Mouse (Mus musculus) embryonic stem cell, embryonic (primary cell): Measurements from ENCODE around the gene Brms1.

Source experiments
- CTCF ChIA-PET, 4 experiments: fragments of 300-600 bp in 2 of 4; fragments of 350-600 bp in 2 of 4; sonication (Branson Sonifier 250); formaldehyde crosslinking; loops; one replicate each; lab custom pipeline; 2022; ENCODE audit warnings: inconsistent platforms in 2 of 4; lab: Charles Lee
- POLR2A ChIA-PET, 4 experiments: fragments of 300-600 bp in 2 of 4; fragments of 350-600 bp in 2 of 4; sonication (Branson Sonifier 250); formaldehyde crosslinking; loops; one replicate each; lab custom pipeline; 2022; ENCODE audit warnings: antibody characterized with exemption in 4 of 4, inconsistent platforms in 1 of 4; lab: Charles Lee

Brms1 gene

DNA sequence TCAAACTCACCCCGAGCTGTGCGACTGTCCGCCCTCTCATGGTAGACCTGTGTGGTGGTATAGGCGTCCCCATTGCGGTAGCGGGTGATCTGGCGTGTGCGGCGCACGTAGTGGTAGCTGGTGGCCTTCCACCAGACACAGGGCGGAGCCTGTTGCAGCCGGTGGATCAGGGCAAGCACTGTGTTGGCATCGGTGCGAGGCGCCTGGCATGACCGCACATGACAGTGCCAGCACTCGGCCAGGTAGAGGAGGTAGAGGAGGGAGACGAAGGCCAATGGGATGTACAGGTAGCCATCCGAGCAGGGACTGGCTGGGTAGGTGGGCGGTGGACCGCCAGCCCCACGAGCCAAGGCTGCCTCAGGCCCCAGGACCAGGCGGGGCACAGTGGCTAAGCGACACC lies 41.4 kb downstream of the Brms1 start:
- POLR2A ChIA-PET = interaction anchor here in 3 of 4 experiments (0.7 to 3.9 kb wide), 10 partner anchors 9 to 566 kb away, joined by 3 to 17 read pairs (median 4); partner anchors contain the start of genes Slc29a2 (in 2 of the 3) and Klc2 (in 1 of the 3)
- CTCF ChIA-PET = interaction anchor here in 3 of 4 experiments (0.8 to 4.2 kb wide), 12 partner anchors 9 to 69 kb away, joined by 3 to 20 read pairs (median 7); partner anchors contain the start of gene Rin1 (in 3 of the 3)

DNA sequence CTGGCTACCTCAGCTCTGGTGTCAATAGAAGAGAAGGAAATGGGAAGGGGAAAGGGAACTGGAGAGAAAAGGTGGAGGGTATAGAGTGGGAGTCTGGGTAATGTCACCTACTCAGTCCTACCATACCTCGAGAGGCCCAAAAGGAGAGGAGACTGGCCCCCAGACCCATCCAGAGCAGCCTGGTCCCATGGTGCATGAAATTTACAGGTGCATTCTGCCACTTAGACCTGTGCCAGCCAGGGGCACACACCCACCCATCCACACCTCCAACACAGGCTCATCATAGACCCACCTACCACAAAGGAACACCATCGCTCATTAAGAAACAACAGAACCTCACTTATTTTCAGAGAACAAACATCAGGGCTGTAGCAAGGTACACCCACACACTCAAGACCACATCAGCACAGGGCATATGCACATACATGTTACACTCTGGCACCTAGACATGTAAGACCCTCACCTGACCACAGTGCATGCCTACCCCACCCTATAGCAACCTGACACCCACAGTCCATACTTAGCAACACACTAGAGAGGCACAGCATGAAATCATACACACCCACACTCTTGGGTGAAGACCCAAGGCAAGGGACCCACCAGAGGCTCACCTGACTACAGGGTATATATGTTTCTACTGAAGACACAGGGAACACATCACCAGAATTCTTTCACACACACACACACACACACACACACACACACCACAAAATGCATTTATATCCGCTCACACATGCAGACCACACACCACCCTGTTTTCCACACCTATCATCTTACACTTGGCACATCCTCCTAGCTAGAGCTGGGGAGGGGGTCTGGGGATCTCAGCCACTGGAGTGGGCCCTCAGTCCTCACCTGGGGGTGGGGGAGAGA lies 43.0 kb downstream of the Brms1 start:
- POLR2A ChIA-PET = interaction anchor here in 3 of 4 experiments (0.5 to 3.4 kb wide), 3 partner anchors 12 to 699 kb away, joined by 3 to 15 read pairs (median 3); no protein-coding TSS in a partner anchor

GRCm38 (mm10) chr19:5084834-5085144 lies 43.6 kb downstream of the Brms1 start:
- CTCF ChIA-PET = interaction anchor here in 1 of 4 experiments (1.0 kb wide), 1 partner anchor 34 kb away, joined by 5 read pairs; no protein-coding TSS in a partner anchor

More for the DNA sequence above, 43.0 kb downstream of the Brms1 start:
- CTCF ChIA-PET = interaction anchor here in 3 of 4 experiments (1.0 to 2.6 kb wide), 3 partner anchors 30 to 67 kb away, joined by 5 to 8 read pairs (median 7); no protein-coding TSS in a partner anchor

DNA sequence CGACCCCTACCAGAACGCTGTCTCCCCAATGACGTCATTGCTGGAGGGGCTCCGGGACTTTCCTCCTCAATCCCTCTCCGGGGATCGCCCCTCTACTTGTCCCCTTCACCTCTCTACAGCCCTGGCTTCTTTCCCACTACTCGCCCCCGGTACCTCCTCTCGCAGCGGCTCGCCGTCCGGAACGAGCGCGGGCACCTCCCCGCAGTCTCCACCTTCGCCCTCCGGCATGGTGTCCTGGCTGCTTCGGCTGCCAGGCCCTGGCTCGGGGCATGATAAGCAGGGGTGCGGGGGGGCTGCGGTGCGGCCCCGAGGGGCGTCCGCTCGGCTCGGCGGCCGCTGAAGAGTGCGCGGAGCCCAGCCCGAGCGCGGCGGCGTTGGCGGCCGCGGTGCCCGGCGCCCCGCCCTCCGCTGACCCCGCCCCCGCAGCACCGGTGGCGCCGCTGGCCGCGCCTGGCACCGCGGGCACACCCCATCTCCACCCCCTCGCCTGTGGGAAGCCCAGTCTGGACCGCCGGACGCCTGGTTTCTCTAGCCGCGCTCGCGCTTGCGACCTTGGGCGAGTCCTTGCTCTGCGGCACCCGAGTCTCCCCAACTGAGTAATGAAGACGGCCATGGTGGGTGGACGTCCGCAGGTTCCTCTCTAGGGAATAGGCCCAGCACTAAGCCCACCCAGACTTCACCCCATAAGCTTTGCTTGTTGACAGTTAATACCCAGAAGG lies 44.1 kb downstream of the Brms1 start, which contains the start of gene Tmem151a:
Gene Tmem151a, minus strand, starts transcription at position 387 of the 719 bp plus-strand sequence.
- CTCF ChIA-PET = interaction anchor here in 3 of 4 experiments (0.7 to 1.3 kb wide), 7 partner anchors 34 to 646 kb away, joined by 3 to 10 read pairs (median 4); partner anchors contain the start of gene Rin1 (in 1 of the 3)
- POLR2A ChIA-PET = interaction anchor here in 3 of 4 experiments (0.5 to 1.5 kb wide), 8 partner anchors 12 to 700 kb away, joined by 3 to 6 read pairs (median 3); partner anchors contain the start of genes AI837181 (in 1 of the 3) and Drap1 (in 1 of the 3)

More at GRCm38 (mm10) chr19:5084834-5085144, 43.6 kb downstream of the Brms1 start:
- POLR2A ChIA-PET = interaction anchor here in 2 of 4 experiments (0.5 to 0.7 kb wide), 2 partner anchors 12 to 700 kb away, joined by 3 read pairs; no protein-coding TSS in a partner anchor

GRCm38 (mm10) chr19:5086533-5086932 lies 45.4 kb downstream of the Brms1 start:
- CTCF ChIA-PET = interaction anchor here (0.5 to 1.3 kb wide), 6 partner anchors 11 to 97 kb away, joined by 3 to 5 read pairs (median 3); partner anchors contain the start of gene Rin1 (in 1 of the 4)
- POLR2A ChIA-PET = interaction anchor here in 2 of 4 experiments (0.6 to 3.8 kb wide), 8 partner anchors 12 to 853 kb away, joined by 3 to 19 read pairs (median 4); partner anchors contain the start of genes AI837181 (in 1 of the 2), Cnih2 (in 1 of the 2), Drap1 (in 1 of the 2) and Rab1b (in 1 of the 2)

- ChIA-PET POLR2A (interaction anchor here (0.6 to 3.8 kb wide), 81 partner anchors 9 to 1073 kb away, joined by 3 to 27 read pairs (median 5); partner anchors contain the start of genes Rab1b (in 3 of the 4), Rin1 (in 3 of the 4), Cd248 (in 2 of the 4) and Cfl1 (in 2 of the 4)), CTCF (interaction anchor here (0.6 to 2.4 kb wide), 51 partner anchors 8 to 919 kb away, joined by 3 to 27 read pairs (median 4); partner anchors contain the start of genes Rin1 (in 2 of the 4), Brms1 (in 1 of the 4), Klc2 (in 1 of the 4) and Rab1b (in 1 of the 4))
Observed at GRCm38 (mm10) chr19:5087884-5088728, 47.0 kb downstream of the Brms1 start, which contains the start of gene Yif1a. Gene Yif1a (plus strand): TSS chr19:5088538.

DNA sequence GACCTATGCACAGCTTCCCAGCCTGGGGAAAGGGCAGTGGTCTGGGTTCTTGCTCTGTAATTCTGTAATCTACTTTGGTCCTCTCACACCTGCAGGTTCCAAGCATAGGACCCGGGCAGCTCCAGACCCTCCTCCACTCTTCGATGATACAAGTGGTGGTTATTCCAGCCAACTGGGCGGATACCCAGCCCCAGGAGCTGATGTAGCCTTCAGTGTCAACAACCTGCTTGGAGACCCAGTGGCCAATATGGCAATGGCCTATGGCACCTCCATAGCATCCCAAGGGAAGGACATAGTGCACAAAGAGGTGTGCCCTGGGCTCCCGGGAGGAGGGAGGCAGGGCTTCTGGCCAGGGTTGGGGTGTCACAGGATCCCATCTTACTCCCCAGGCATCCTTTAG lies 48.2 kb downstream of the Brms1 start:
- POLR2A ChIA-PET = interaction anchor here in 3 of 4 experiments (0.7 to 3.8 kb wide), 11 partner anchors 8 to 400 kb away, joined by 3 to 19 read pairs (median 5); partner anchors contain the start of genes AI837181 (in 1 of the 3), Cfl1 (in 1 of the 3), Drap1 (in 1 of the 3) and Rab1b (in 1 of the 3)
- CTCF ChIA-PET = interaction anchor here in 3 of 4 experiments (0.6 to 2.4 kb wide), 5 partner anchors 20 to 194 kb away, joined by 3 to 17 read pairs (median 4); no protein-coding TSS in a partner anchor

DNA sequence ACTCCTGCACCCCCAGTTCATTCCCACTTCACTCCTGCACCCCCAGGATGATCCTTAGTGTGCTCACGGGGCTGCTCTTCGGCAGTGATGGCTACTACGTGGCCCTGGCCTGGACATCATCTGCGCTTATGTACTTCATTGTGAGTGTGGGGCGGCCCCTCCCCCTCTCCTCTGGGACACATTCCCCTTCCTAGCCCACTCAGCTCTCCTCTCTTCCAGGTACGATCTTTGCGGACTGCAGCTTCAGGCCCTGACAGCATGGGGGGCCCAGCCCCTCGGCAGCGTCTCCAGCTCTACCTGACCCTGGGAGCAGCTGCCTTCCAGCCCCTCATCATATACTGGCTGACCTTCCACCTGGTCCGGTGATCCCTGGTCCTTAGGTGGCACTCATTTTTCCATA lies 50.9 kb downstream of the Brms1 start:
- POLR2A ChIA-PET = interaction anchor here in 2 of 4 experiments (1.1 to 4.6 kb wide), 5 partner anchors 9 to 42 kb away, joined by 3 to 29 read pairs (median 5); partner anchors contain the start of genes Rab1b (in 1 of the 2) and Rin1 (in 1 of the 2)
- CTCF ChIA-PET = interaction anchor here in 2 of 4 experiments (0.9 to 1.5 kb wide), 2 partner anchors 17 to 20 kb away, joined by 3 to 6 read pairs; no protein-coding TSS in a partner anchor

DNA sequence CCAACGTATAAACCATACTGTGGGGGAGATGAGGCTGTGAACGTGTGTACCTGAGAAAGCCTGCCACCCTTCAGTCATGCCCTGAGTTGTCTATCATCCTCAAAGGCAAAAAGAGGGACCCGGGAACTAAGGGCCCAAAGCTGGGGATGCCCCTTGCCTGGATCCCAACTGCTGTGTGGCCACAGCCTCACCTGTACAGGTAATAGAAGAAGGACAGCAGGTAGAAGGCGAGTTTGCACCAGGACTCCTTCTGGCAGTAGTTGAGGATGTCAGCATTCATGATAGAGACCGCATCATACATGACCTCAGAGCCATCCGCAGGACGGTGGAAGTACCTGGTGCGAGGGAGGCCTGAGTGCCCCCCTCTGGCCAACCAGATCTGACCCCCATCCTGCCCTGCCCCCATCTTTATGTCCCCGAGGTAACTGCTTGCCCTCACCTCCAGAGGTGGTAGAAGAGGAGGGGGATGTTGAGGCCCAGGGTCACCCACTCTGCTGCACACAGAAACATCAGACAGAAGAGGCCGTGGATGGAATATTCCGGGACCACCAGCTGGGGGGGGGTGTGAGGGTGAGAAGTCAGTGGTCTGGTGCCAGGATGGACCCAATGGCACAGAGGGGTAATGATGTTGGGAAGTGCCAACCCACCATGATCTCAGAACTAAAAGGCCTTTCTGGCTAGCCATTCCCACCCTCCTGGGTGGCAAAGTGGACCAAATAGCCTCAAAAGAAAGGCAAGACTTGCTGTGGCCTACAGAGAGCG lies 52.5 kb downstream of the Brms1 start:
- POLR2A ChIA-PET = interaction anchor here in 2 of 4 experiments (0.6 to 4.6 kb wide), 5 partner anchors 12 to 43 kb away, joined by 3 to 29 read pairs (median 5); partner anchors contain the start of genes Rab1b (in 1 of the 2) and Rin1 (in 1 of the 2)
- CTCF ChIA-PET = interaction anchor here in 1 of 4 experiments (1.2 to 1.3 kb wide), 2 partner anchors 24 to 40 kb away, joined by 3 to 4 read pairs; partner anchors contain the start of gene Klc2

- CTCF ChIA-PET = interaction anchor here in 3 of 4 experiments (1.0 to 1.5 kb wide), 5 partner anchors 41 to 57 kb away, joined by 3 to 4 read pairs (median 3); no protein-coding TSS in a partner anchor
- POLR2A ChIA-PET = interaction anchor here in 3 of 4 experiments (0.8 to 4.6 kb wide), 10 partner anchors 9 to 676 kb away, joined by 3 to 29 read pairs (median 3); partner anchors contain the start of genes Rab1b (in 2 of the 3) and Klc2 (in 1 of the 3)
Observed at GRCm38 (mm10) chr19:5094243-5094632, 53.1 kb downstream of the Brms1 start.

GRCm38 (mm10) chr19:5094746-5095417 lies 53.7 kb downstream of the Brms1 start:
- CTCF ChIA-PET = interaction anchor here (0.5 to 1.6 kb wide), 13 partner anchors 13 to 537 kb away, joined by 3 to 6 read pairs (median 3); partner anchors contain the start of gene Klc2 (in 1 of the 4)
- POLR2A ChIA-PET = interaction anchor here (0.5 to 4.6 kb wide), 19 partner anchors 8 to 675 kb away, joined by 3 to 29 read pairs (median 3); partner anchors contain the start of genes Rab1b (in 2 of the 4) and Klc2 (in 1 of the 4)

DNA sequence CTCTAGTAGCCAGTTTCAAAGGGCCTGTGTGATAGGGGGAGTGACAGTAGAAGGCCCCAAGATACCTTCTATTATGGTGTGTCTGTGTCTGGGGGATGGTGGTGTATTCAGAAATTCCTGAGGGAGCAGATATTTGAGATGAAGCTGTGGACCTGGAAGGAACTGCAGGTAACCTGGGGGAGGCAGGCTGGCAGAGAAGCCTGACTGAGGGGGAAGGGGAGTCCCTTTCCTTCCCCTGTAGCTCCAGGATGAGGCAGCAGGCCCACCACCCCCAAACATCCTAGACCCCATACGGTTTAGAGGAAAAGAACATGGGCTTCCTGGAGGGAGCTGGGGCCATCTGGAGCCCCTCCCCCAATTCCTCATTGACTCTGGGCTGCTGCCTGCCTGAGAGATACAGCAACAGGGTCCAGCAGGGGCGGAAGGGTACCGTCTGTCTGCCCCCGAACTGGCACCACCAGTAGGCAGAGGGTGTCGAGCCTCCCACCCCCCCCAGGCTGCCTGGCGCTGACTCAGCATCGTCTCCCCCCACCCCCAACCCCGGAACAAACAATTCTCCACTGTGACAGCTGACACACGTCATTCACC lies 54.8 kb downstream of the Brms1 start:
- POLR2A ChIA-PET = interaction anchor here (0.6 to 4.6 kb wide), 21 partner anchors 8 to 399 kb away, joined by 3 to 29 read pairs (median 4); partner anchors contain the start of genes Klc2 (in 2 of the 4), Rab1b (in 2 of the 4) and Yif1a (in 1 of the 4)
- CTCF ChIA-PET = interaction anchor here in 2 of 4 experiments (0.5 to 1.6 kb wide), 9 partner anchors 8 to 536 kb away, joined by 3 to 6 read pairs (median 4); partner anchors contain the start of genes Klc2 (in 1 of the 2) and Yif1a (in 1 of the 2)
